Mouse (Mus musculus) embryonic facial prominence, embryonic 15.5 days (tissue): ENCODE data around the gene Snurf. TPM values are rescaled to one million over a fixed set of nuclear protein-coding genes. Genes with fewer than 3 reads are reported as not detected.

Experiments used
- ATAC-seq: fragments of 200-750 bp; cut with Nextera tagmentation; 2 replicates; pipeline ENCODE4 v1.8.0; 2017; ENCODE audit warnings: low read depth, moderate TSS enrichment; ENCODE audit not compliant: insufficient number of reproducible peaks, low FRiP score, low TSS enrichment
- H3K27ac ChIP-seq: fragments of 300-500 bp; sonication (generic); replicated peaks from 2 replicates; pipeline ENCODE4 v1.5.1; 2015; ENCODE audit warnings: mild to moderate bottlenecking, inconsistent platforms
- H3K27me3 ChIP-seq: fragments of 300-500 bp; sonication (generic); 2 replicates; pipeline ENCODE4 v1.6.1; 2015; ENCODE audit warnings: inconsistent platforms
- H3K36me3 ChIP-seq: fragments of 300-500 bp; sonication (generic); 2 replicates; pipeline ENCODE4 v1.6.1; 2015; ENCODE audit warnings: mild to moderate bottlenecking, inconsistent platforms
- H3K4me1 ChIP-seq: fragments of 300-500 bp; sonication (generic); 2 replicates; pipeline ENCODE4 v1.6.1; 2015; ENCODE audit warnings: inconsistent platforms
- H3K4me2 ChIP-seq: fragments of 300-500 bp; sonication (generic); replicated peaks from 2 replicates; pipeline ENCODE4 v1.6.1; 2015; ENCODE audit warnings: mild to moderate bottlenecking, inconsistent platforms
- H3K4me3 ChIP-seq: fragments of 300-500 bp; sonication (generic); replicated peaks from 2 replicates; pipeline ENCODE4 v1.5.1; 2015; ENCODE audit warnings: mild to moderate bottlenecking, inconsistent platforms
- H3K9ac ChIP-seq: fragments of 300-500 bp; sonication (generic); 2 replicates; pipeline ENCODE4 v1.6.1; 2015; ENCODE audit warnings: inconsistent platforms
- H3K9me3 ChIP-seq: fragments of 300-500 bp; sonication (generic); replicated peaks from 2 replicates; pipeline ENCODE4 v1.6.1; 2016; ENCODE audit warnings: inconsistent platforms
- WGBS: fragments of 180-500 bp; shearing (Covaris S2); methylation state at CpG from one replicate; pipeline ENCODE4 v1.1.7; 2015; 5-methylcytosine and 5-hydroxymethylcytosine counted together
- polyA plus RNA-seq: library from polyadenylated mRNA; unstranded; fragments of >200 nt; fragmentation: Nextera tagmentation; extraction: Ambion mirVana; gene quantifications from 2 replicates; pipeline ENCODE4 v1.2.1, GENCODE M21; 2015

The Snurf gene
- 20.9 and 23.3 TPM in 2 replicates for polyA plus RNA-seq

DNA sequence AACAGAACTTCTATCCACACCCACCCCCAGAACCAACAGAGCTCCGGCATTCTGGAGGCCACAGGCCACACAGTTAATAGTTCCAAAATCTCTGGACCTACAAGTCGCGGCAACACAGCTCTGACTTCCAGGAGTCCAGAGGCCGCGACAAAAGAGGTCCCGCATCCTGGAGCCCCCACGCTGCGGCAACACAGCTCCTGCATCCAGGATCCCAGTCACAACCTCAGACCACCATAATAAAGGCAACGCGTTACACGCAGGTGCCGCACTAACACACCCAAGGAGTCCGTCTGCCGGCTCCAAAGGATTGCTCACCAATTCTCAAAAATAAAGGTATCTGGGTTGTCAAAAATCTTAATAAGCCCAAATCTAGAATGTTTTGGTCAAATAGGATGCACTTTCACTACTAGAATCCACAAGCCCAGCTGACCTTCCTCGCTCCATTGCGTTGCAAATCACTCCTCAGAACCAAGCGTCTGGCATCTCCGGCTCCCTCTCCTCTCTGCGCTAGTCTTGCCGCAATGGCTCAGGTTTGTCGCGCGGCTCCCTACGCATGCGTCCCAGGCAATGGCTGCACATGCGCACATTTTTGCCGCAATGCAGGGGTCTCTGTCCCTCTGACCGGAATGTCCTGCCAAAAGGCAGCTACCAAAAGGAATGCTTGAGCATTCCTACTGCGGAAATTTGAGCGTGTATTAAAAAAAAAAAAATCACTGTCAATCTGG is at the start of gene Snurf, which contains the start of gene Gm38393:
Snurf (minus strand) TSS at position 444 of the 725 bp plus-strand sequence.
Gm38393 (minus strand) TSS at position 459 of the 725 bp plus-strand sequence.
- H3K9ac ChIP-seq, result peak within 1 kb of the TSS; percentile 26
- H3K4me3 ChIP-seq, result peak within 1 kb of the TSS; percentile 45
- H3K27ac ChIP-seq, result 0 out of 2 replicates have a peak within 1 kb of the TSS, but pooled peaks have one; percentile 34
- ATAC-seq, result peak; percentile 54; the same call in 1 of the 2 replicates
- H3K9me3 ChIP-seq, result 0 out of 2 replicates have a peak, but pooled peaks cover 9% of the 10 kb centered on the region
- H3K27me3 ChIP-seq, result no peaks in the 10 kb centered on the region
- no peaks in the 10 kb centered on the region for H3K4me1 ChIP-seq
- WGBS, result 50% methylated on average over 30 of the region's 30 CpGs
- peak within 1 kb of the TSS; percentile 67 for H3K4me2 ChIP-seq
- H3K36me3 ChIP-seq, result no peaks in the 10 kb centered on the region

DNA sequence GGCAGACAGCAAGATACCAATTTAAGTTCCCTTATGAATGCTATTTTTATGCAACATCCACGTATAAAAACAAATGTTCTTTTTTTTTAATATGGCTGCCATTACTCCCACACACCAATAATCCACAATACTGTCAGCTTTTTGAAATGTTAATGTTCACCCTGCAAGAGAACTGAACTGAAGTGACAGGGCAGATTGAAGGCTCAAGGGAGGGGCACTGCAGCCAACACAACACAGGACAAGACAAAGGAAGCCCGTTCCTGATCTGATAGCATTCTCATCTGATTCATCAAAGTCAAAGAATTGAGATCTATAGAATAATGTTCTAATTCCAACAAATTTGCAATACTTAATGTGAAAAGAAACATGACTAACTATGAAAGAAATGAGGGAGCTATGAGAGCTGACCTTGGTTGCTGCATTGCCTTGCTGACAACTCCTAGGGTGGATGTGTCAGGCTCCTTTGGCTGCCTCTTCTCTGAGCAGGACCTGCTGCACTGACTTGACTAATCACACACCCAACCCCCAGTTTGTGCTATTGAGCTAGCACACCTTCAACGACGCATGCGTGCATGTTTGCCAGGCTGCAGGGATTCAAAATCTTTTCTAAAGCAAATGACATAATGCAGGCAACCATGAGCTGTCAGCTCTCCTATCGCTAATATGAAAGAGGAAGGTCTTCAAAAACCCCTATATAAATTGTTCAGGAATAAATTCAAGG is 42.8 kb upstream of the Snurf start:
- Histone ChIP-seq H3K27ac (no peak overlapping the region), H3K9ac (no peak overlapping the region), H3K4me3 (no peak overlapping the region), H3K27me3 (no peaks in the 10 kb centered on the region), H3K36me3 (no peaks in the 10 kb centered on the region), H3K4me1 (no peaks in the 10 kb centered on the region), H3K9me3 (no peaks in the 10 kb centered on the region), H3K4me2 (no peak overlapping the region)
- 80% methylated on average over 6 of the region's 6 CpGs for WGBS
- no peak for ATAC-seq

DNA sequence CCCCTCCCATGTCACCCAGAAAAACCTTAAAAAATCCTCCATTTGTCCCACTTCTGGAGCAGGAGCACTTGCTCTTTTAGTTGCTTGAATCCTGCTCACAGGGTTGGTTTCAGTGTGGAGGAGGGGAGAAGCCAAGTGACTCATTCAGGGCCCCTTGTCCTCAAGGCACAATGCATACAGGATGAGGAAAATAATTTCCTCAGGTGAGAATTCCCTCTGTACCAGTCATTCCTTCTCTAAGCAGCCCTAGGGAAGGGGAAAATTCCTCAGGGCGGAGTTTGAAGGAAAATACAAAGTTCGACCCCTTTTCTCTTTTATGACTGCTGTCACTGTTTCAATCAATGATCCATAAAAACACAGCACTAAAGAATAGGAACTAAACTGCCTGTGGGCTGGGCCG is 8.3 kb upstream of the Snurf start:
- Histone ChIP-seq H3K4me2 (no peak overlapping the region), H3K4me1 (no peaks in the 10 kb centered on the region), H3K4me3 (no peak overlapping the region), H3K36me3 (no peaks in the 10 kb centered on the region), H3K9me3 (no peaks in the 10 kb centered on the region), H3K9ac (no peak overlapping the region), H3K27ac (no peak overlapping the region), H3K27me3 (no peaks in the 10 kb centered on the region)
- no peak for ATAC-seq
- WGBS, result 79% methylated on average over 3 of the region's 3 CpGs

DNA sequence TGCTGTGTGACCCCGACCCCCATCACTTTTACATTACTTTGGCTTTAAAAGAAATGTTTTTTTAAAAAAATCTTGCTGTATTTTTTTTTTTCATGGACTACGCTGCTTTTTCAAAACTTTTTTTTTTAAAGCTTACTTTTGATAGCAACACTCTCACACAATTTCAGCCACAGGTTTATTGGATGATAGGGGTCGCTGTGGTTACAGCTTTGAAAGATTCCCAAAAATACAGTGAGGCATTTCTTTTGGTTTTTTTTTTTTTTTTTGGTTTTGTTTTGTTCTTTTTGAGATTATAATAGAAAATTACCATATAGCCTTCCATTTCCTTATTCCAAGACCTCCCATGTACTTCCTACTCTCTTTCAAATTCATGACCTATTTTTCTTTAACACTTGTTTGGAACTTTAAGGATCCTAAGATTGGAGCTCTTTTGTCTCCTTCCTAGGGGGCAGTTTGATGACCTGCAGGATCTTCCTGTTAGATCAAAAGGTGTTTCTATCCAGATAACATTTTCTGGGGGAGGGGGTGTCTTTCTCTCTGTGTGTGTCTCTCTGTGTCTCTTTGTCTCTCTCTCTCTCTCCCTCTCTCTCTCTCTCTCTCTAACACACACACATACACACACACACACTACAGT is 3.0 kb upstream of the Snurf start:
- H3K27me3 ChIP-seq, result no peaks in the 10 kb centered on the region
- 38% methylated on average over 3 of the region's 3 CpGs for WGBS
- no peak overlapping the region for H3K4me2 ChIP-seq
- 0 out of 2 replicates have a peak, but pooled peaks cover 9% of the 10 kb centered on the region for H3K9me3 ChIP-seq
- no peak for ATAC-seq
- no peak overlapping the region for H3K9ac ChIP-seq
- no peak overlapping the region for H3K27ac ChIP-seq
- H3K4me1 ChIP-seq, result no peaks in the 10 kb centered on the region
- no peaks in the 10 kb centered on the region for H3K36me3 ChIP-seq
- H3K4me3 ChIP-seq, result no peak overlapping the region

DNA sequence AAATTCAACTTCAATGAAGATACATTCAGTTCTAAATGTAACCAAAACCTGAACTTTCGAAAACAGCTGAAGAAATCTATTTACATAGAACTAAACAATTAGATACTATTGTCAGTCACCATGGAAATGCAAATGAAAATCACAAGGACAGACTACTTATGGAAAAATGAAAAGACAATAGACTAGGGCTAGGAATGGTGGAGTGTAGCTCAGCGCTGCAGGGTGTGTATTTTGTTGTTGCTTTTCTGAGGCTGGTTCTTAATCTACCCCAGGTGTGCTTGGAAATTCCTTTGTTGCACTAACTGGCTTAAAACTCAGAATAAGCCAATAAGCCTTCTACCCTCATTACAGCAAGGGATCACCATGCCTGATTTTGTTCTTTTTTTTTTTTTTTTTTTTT is 1.4 kb upstream of the Snurf start:
- H3K9me3 ChIP-seq, result 0 out of 2 replicates have a peak, but pooled peaks cover 9% of the 10 kb centered on the region
- 50% methylated on average over 2 of the region's 2 CpGs for WGBS
- no peak overlapping the region for H3K9ac ChIP-seq
- no peaks in the 10 kb centered on the region for H3K4me1 ChIP-seq
- H3K36me3 ChIP-seq, result no peaks in the 10 kb centered on the region
- no peak overlapping the region for H3K4me3 ChIP-seq
- H3K27ac ChIP-seq, result no peak overlapping the region
- ATAC-seq, result no peak
- H3K27me3 ChIP-seq, result no peaks in the 10 kb centered on the region
- no peak overlapping the region for H3K4me2 ChIP-seq

DNA sequence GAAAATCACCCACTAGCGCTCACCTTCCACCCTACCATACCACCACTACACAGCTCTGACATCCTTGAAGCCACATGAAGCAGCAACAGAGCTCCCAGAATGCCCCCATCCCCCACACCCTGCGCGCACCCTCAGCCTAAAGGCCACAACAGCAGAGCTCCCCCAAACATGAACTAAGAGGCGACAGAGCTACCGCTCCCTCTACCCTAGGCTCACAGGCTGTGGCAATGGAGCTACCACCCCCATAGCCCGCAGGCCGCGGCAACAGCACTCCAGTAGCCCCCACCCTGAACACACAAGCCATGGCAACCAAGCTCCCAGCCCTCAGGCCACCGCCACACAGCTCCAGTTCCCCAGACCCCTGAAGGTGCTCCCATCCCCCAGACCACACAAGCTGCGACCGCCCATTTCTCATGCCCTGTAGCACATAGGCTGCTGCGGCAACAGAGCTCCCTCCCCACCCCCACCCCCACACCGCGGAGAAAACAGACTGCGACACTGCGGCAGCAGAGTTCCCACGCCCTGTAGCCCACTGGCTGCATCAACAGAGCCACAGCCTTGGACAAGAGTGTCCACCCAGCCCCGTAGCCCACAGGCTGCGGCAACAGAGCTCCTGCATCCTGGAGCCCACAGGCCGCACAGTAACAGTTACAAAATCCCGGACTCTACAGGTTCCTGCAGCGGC is 786 bp downstream of the Snurf start:
- ATAC-seq, result peak; percentile 27
- Histone ChIP-seq H3K4me2 (peak overlapping the region; percentile 67), H3K27me3 (no peaks in the 10 kb centered on the region), H3K9me3 (0 out of 2 replicates have a peak, but pooled peaks cover 9% of the 10 kb centered on the region), H3K4me1 (no peaks in the 10 kb centered on the region), H3K36me3 (no peaks in the 10 kb centered on the region), H3K27ac (0 out of 2 replicates have a peak overlapping the region, but pooled peaks have one; percentile 34), H3K9ac (peak overlapping the region; percentile 26; the same call in 1 of the 2 replicates), H3K4me3 (peak overlapping the region; percentile 45)
- WGBS, result 51% methylated on average over 22 of the region's 22 CpGs

DNA sequence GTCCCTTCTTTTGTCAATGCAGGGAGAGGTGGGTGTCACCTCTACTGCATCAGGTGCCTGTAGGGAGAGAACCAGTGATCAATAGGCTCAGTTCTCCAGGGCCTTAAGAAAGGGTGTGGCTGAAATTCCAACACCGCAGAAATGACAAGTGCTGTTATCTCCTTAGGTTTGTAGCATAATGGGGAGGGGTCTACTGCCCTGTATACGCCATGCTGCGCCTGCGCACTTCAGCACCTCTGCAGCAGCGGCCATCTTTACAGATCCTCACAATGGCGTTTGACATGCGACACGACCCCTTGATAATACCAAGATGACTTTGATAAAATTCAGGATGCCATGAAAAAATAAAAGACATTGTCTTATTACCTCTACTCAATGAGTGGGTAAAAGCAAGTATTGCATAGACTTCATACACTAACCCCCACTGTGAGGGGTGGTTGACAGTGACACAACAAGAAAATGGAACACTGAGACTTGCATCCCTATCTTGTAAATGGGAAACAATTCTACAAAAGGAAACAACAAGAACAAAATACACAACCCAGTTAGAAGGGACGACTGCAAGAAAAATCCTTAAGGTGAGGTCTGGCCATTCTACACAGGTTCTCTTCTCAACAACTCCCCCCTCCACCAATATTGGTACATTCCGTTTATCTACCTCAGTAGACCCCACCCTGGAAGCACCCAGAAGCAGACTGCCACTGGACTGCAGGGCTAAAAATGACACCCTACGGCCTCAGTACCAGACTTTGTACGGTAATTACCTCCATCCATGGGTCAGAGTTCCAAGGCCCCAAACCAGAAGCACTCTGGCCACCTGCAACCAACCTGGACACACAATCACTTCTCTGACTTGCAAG is 1.6 kb downstream of the Snurf start:
- ATAC-seq, result 0 out of 2 replicates have a peak, but pooled peaks have one; percentile 9
- 51% methylated on average over 12 of the region's 12 CpGs for WGBS

DNA sequence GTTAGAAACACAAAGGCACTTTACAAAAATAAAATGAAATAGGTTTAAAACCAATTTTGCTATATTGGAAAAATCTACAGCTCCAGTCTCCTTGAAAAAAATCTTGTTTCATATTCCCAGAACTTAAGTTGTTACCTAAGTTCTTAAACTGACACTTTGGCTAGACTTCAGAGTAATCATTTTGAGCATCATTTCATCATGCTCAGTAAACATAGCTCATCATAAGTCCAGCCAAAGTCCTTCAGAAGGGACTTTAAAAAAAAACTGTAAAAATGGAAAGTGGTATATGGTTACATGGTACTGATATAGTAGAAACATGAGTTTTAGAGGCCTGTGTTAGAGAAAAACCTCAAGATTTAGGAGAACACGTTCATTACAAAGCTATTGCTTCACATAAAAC is 26.2 kb downstream of the Snurf start:
- H3K4me2 ChIP-seq, result no peak overlapping the region
- H3K27ac ChIP-seq, result no peak overlapping the region
- H3K4me1 ChIP-seq, result no peaks in the 10 kb centered on the region
- 57% methylated on average over 1 of the region's 1 CpGs for WGBS
- H3K9me3 ChIP-seq, result no peaks in the 10 kb centered on the region
- H3K36me3 ChIP-seq, result no peaks in the 10 kb centered on the region
- H3K4me3 ChIP-seq, result no peak overlapping the region
- no peak for ATAC-seq
- no peak overlapping the region for H3K9ac ChIP-seq
- no peaks in the 10 kb centered on the region for H3K27me3 ChIP-seq

More for the DNA sequence above, 1.6 kb downstream of the Snurf start:
- Histone ChIP-seq H3K27ac (no peak overlapping the region), H3K27me3 (no peaks in the 10 kb centered on the region), H3K36me3 (no peaks in the 10 kb centered on the region), H3K4me3 (peak overlapping the region; percentile 45), H3K9ac (no peak overlapping the region), H3K4me2 (peak overlapping the region; percentile 67), H3K4me1 (no peaks in the 10 kb centered on the region), H3K9me3 (0 out of 2 replicates have a peak, but pooled peaks cover 9% of the 10 kb centered on the region)
